In the genomic region with DNA sequence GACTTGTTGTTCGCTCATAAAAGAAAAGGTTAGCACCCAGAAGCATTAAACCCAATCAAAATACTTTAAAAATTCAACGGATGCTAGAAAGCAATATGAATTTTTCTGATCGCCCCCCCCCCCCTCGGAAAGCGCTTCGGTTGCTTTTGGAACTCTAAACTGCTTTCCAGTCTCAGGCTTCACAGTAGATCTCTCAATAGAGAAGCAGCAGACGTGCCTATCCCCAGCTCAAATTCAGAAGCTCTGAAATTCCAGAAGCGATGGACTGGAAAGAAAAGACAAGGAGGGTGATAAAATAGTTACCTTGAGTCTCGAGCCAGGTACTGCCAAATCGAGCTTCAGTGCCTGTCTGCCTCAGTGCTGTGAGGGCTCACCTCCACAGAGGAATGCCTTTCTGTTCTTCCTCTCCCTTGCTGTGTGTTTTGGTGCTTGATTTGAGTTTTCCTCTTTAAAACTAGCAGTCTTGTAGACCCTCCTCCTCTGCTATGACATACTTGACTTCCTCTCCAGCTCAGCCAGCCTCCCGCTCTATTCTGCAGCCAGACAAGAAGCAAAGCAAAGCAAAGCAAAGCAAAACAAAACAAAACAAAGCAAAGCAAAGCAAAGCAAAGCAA, we compare ENCODE assay signal across 8 mouse cellular contexts. TPM values are rescaled to one million over a fixed set of nuclear protein-coding genes. Genes with fewer than 3 reads are reported as not detected.
DNase-seq lines count a peak whose midpoint lies in the region; ATAC-seq and TF ChIP-seq lines count a peak whose summit lies in the region.

TSS of gene Kctd12b (minus strand) at position 610 of the 614 bp plus-strand sequence.

- H3K27ac ChIP-seq in forebrain, embryonic 15.5 days (replicated peaks), result no peak within 1 kb of the TSS
- no peak within 1 kb of the TSS for H3K27ac ChIP-seq in hindbrain, embryonic 11.5 days (ENCODE audit: low read depth, low read length)
- H3K27ac ChIP-seq in limb, embryonic 14.5 days (replicated peaks; ENCODE audit: low read depth, low read length), result peak within 1 kb of the TSS; percentile 70
- peak within 1 kb of the TSS; percentile 20; the same call in 1 of the 2 replicates for H3K27ac ChIP-seq in midbrain, embryonic 15.5 days

- WGBS in forebrain, embryonic 15.5 days, result 22% methylated on average over 11 of the region's 11 CpGs
- 19% methylated on average over 11 of the region's 11 CpGs for WGBS in hindbrain, embryonic 11.5 days
- 28% methylated on average over 11 of the region's 11 CpGs for WGBS in limb, embryonic 14.5 days
- 23% methylated on average over 11 of the region's 11 CpGs for WGBS in midbrain, embryonic 15.5 days

- no peaks in the 10 kb centered on the region for H3K9me3 ChIP-seq in forebrain, embryonic 15.5 days
- H3K9me3 ChIP-seq in hindbrain, embryonic 11.5 days (ENCODE audit: control insufficient read depth, low read length), result no peaks in the 10 kb centered on the region
- no peaks in the 10 kb centered on the region for H3K9me3 ChIP-seq in limb, embryonic 14.5 days (ENCODE audit: control insufficient read depth, low read length)
- H3K9me3 ChIP-seq in midbrain, embryonic 15.5 days, result no peaks in the 10 kb centered on the region

- peak within 1 kb of the TSS; percentile 24 for H3K4me3 ChIP-seq in forebrain, embryonic 15.5 days
- peak within 1 kb of the TSS; percentile 13 for H3K4me3 ChIP-seq in hindbrain, embryonic 11.5 days (ENCODE audit: low read depth, low read length)
- H3K4me3 ChIP-seq in limb, embryonic 14.5 days (replicated peaks; ENCODE audit: low read length), result peak within 1 kb of the TSS; percentile 37
- peak within 1 kb of the TSS; percentile 26 for H3K4me3 ChIP-seq in midbrain, embryonic 15.5 days

- H3K9ac ChIP-seq in forebrain, embryonic 15.5 days (replicated peaks), result 0 out of 2 replicates have a peak within 1 kb of the TSS, but pooled peaks have one; percentile 7
- H3K9ac ChIP-seq in hindbrain, embryonic 11.5 days (ENCODE audit: low read depth, low read length), result no peak within 1 kb of the TSS
- peak within 1 kb of the TSS; percentile 56 for H3K9ac ChIP-seq in limb, embryonic 14.5 days (ENCODE audit: low read depth, low read length, severe bottlenecking)
- no peak within 1 kb of the TSS for H3K9ac ChIP-seq in midbrain, embryonic 15.5 days

- no peaks in the 10 kb centered on the region for H3K4me1 ChIP-seq in forebrain, embryonic 15.5 days
- H3K4me1 ChIP-seq in hindbrain, embryonic 11.5 days (replicated peaks; ENCODE audit: control insufficient read depth, insufficient read depth, low read length), result no peaks in the 10 kb centered on the region
- H3K4me1 ChIP-seq in limb, embryonic 14.5 days (ENCODE audit: control insufficient read depth, insufficient read depth, low read length), result no peaks in the 10 kb centered on the region
- no peaks in the 10 kb centered on the region for H3K4me1 ChIP-seq in midbrain, embryonic 15.5 days

- H3K4me2 ChIP-seq in forebrain, embryonic 15.5 days (replicated peaks), result peak within 1 kb of the TSS; percentile 28
- H3K4me2 ChIP-seq in hindbrain, embryonic 11.5 days (replicated peaks; ENCODE audit: low read depth, low read length), result peak within 1 kb of the TSS; percentile 11; the same call in 1 of the 2 replicates
- H3K4me2 ChIP-seq in limb, embryonic 14.5 days (replicated peaks; ENCODE audit: low read depth, low read length, severe bottlenecking), result peak within 1 kb of the TSS; percentile 40
- H3K4me2 ChIP-seq in midbrain, embryonic 15.5 days, result peak within 1 kb of the TSS; percentile 35

- H3K27me3 ChIP-seq in forebrain, embryonic 15.5 days, result no peaks in the 10 kb centered on the region
- no peaks in the 10 kb centered on the region for H3K27me3 ChIP-seq in hindbrain, embryonic 11.5 days (ENCODE audit: control insufficient read depth, insufficient read depth, low read length)
- no peaks in the 10 kb centered on the region for H3K27me3 ChIP-seq in limb, embryonic 14.5 days (ENCODE audit: control insufficient read depth, insufficient read depth, low read length)
- no peaks in the 10 kb centered on the region for H3K27me3 ChIP-seq in midbrain, embryonic 15.5 days (replicated peaks)

- peak; percentile 11 for DNase-seq in 3T3-L1 (ENCODE audit: low read depth, low spot score)
- peak; percentile 20 for DNase-seq in hindbrain, embryonic 11.5 days (ENCODE audit: low spot score)
- peak; percentile 18 for DNase-seq in limb, embryonic 14.5 days (ENCODE audit: low spot score)
- peak; percentile 9 for DNase-seq in yolk sac, embryonic 10.5 days (ENCODE audit: low spot score)
- no peak for DNase-seq in cerebellum, adult 9-10 months

- no peaks in the 10 kb centered on the region for H3K36me3 ChIP-seq in forebrain, embryonic 15.5 days
- no peaks in the 10 kb centered on the region for H3K36me3 ChIP-seq in hindbrain, embryonic 11.5 days (ENCODE audit: control insufficient read depth, insufficient read depth, low read length)
- H3K36me3 ChIP-seq in limb, embryonic 14.5 days (ENCODE audit: control insufficient read depth, insufficient read depth, low read length), result no peaks in the 10 kb centered on the region
- H3K36me3 ChIP-seq in midbrain, embryonic 15.5 days (replicated peaks), result no peaks in the 10 kb centered on the region

- peak; percentile 57 for ATAC-seq in activated CD4-positive, CD25-positive, alpha-beta regulatory T cell, adult 4 months
- ATAC-seq in forebrain, embryonic 15.5 days (replicated peaks), result no peak
- ATAC-seq in hindbrain, embryonic 11.5 days (ENCODE audit: low FRiP score), result no peak
- peak; percentile 72; the same call in 1 of the 2 replicates for ATAC-seq in limb, embryonic 14.5 days (ENCODE audit: low FRiP score, low read depth)
- 0 out of 2 replicates have a peak, but pooled peaks have one; percentile 48 for ATAC-seq in midbrain, embryonic 15.5 days (replicated peaks)

- TF ChIP-seq POLR2A in limb, embryonic 14.5 days (IDR thresholded peaks at IDR 0.05; ENCODE audit: borderline replicate concordance, extremely low read depth, insufficient read depth, insufficient read length), result peak; percentile 41; the same call in 1 of the 2 replicates

RNA-seq across cellular contexts. Expression of gene Kctd12b, which starts in this region (rescaled TPM):
- polyA plus RNA-seq in activated CD4-positive, CD25-positive, alpha-beta regulatory T cell, adult 4 months (2017; shearing (Covaris generic)), result under 1 TPM; 0.16 to 0.24 TPM
- 1.7 and 2.0 TPM in 2 replicates for polyA plus RNA-seq in forebrain, embryonic 15.5 days (2015; fragmentation: Nextera tagmentation; extraction: Ambion mirVana)
- 3.9 and 4.7 TPM in 2 replicates for polyA plus RNA-seq in hindbrain, embryonic 11.5 days (2014; fragmentation: Nextera tagmentation; extraction: Ambion mirVana)
- 8.1 and 8.6 TPM in 2 replicates for polyA plus RNA-seq in limb, embryonic 14.5 days (2012; rRNA removed)
- polyA plus RNA-seq in limb, embryonic 14.5 days (2014; fragmentation: Nextera tagmentation; extraction: Ambion mirVana), result 8.8 and 9.8 TPM in 2 replicates
- polyA plus RNA-seq in midbrain, embryonic 15.5 days (2015; fragmentation: Nextera tagmentation; extraction: Ambion mirVana), result 4.0 and 4.8 TPM in 2 replicates

Comparison
In these comparisons a context has a peak if more than half of its experiments do, and no peak if none do; other contexts are left out.
1. Peak in ATAC-seq in activated CD4-positive, CD25-positive, alpha-beta regulatory T cell, adult 4 months; RNA of the gene not detected or under 1 TPM.
2. ATAC-seq: peak in limb, embryonic 14.5 days (single experiment) and midbrain, embryonic 15.5 days (single experiment); none in forebrain, embryonic 15.5 days (single experiment) and hindbrain, embryonic 11.5 days (single experiment).
3. H3K27ac ChIP-seq: peak in limb, embryonic 14.5 days (single experiment) and midbrain, embryonic 15.5 days (single experiment); none in forebrain, embryonic 15.5 days (single experiment) and hindbrain, embryonic 11.5 days (single experiment).
4. H3K9ac ChIP-seq: peak in forebrain, embryonic 15.5 days (single experiment) and limb, embryonic 14.5 days (single experiment); none in hindbrain, embryonic 11.5 days (single experiment) and midbrain, embryonic 15.5 days (single experiment).
5. Peak in every context shown above with its lines, with median percentiles within 50 percentile points of each other: H3K4me2 ChIP-seq and H3K4me3 ChIP-seq.